ENCODE assay signal across 16 mouse cellular contexts in genomic region chr2:63920019-63920418, GRCm38 (mm10).
DNase-seq lines count a peak whose midpoint lies in the region; ATAC-seq and TF ChIP-seq lines count a peak whose summit lies in the region.
"Had no signal": no experiment of that assay in that cellular context is flagged by ENCODE, and none has a peak within 500 bp of the region (broad histone marks: within the 10 kb centered on the region; RNA-seq: fewer than 3 reads in every experiment).

No protein-coding gene starts in this region.

- no peaks in the 10 kb centered on the region for H3K36me3 ChIP-seq in midbrain, embryonic 14.5 days (ENCODE audit: control insufficient read depth, insufficient read depth, low read length)
- H3K36me3 ChIP-seq in midbrain, embryonic 13.5 days = no peaks in the 10 kb centered on the region
- no peaks in the 10 kb centered on the region for H3K36me3 ChIP-seq in midbrain, embryonic 16.5 days (ENCODE audit: control insufficient read depth, insufficient read depth, low read length)
- H3K36me3 ChIP-seq in midbrain, postnatal 0 days (ENCODE audit: insufficient read depth, low read length) = no peaks in the 10 kb centered on the region
- H3K36me3 ChIP-seq: embryonic facial prominence, embryonic 10.5 days; embryonic facial prominence, embryonic 12.5 days; forebrain, embryonic 15.5 days had no signal

- no peak overlapping the region for H3K4me3 ChIP-seq in midbrain, embryonic 14.5 days (replicated peaks; ENCODE audit: low read depth, low read length)
- H3K4me3 ChIP-seq in midbrain, embryonic 13.5 days (replicated peaks) = no peak overlapping the region
- H3K4me3 ChIP-seq in midbrain, embryonic 16.5 days (ENCODE audit: low read depth, low read length) = no peak overlapping the region
- H3K4me3 ChIP-seq in midbrain, postnatal 0 days (ENCODE audit: low read depth, low read length) = no peak overlapping the region
- H3K4me3 ChIP-seq: embryonic facial prominence, embryonic 10.5 days; embryonic facial prominence, embryonic 12.5 days; forebrain, embryonic 13.5 days; forebrain, embryonic 15.5 days had no signal

- peak overlapping the region; percentile 11 for H3K4me2 ChIP-seq in midbrain, embryonic 14.5 days (ENCODE audit: low read length)
- no peak overlapping the region for H3K4me2 ChIP-seq in midbrain, embryonic 13.5 days (replicated peaks)
- no peak overlapping the region for H3K4me2 ChIP-seq in midbrain, embryonic 16.5 days (ENCODE audit: low read length)
- H3K4me2 ChIP-seq in midbrain, postnatal 0 days (ENCODE audit: low read depth, low read length, poor library complexity, severe bottlenecking) = no peak overlapping the region
- H3K4me2 ChIP-seq: embryonic facial prominence, embryonic 12.5 days; forebrain, embryonic 13.5 days; forebrain, embryonic 15.5 days had no signal

- peak; percentile 44 for DNase-seq in midbrain, embryonic 14.5 days
- no peak for DNase-seq in midbrain, postnatal 0 days (ENCODE audit: low spot score)
- DNase-seq in cerebellum, adult 9-11 months = no peak
- DNase-seq: adrenal gland, postnatal 25 days; cerebellum, adult 11 months; cerebellum, adult 18-20 months; cerebellum, adult 8-10 months; cerebellum, postnatal 10 days; cerebellum, postnatal 25 days; forebrain, postnatal 0 days had no signal

- no peaks in the 10 kb centered on the region for H3K27me3 ChIP-seq in midbrain, embryonic 14.5 days (ENCODE audit: control insufficient read depth, insufficient read depth, low read length)
- no peaks in the 10 kb centered on the region for H3K27me3 ChIP-seq in midbrain, embryonic 13.5 days
- no peaks in the 10 kb centered on the region for H3K27me3 ChIP-seq in midbrain, embryonic 16.5 days (ENCODE audit: control insufficient read depth, insufficient read depth, low read depth, low read length)
- no peaks in the 10 kb centered on the region for H3K27me3 ChIP-seq in midbrain, postnatal 0 days (ENCODE audit: insufficient read depth, low read length)
- H3K27me3 ChIP-seq: embryonic facial prominence, embryonic 12.5 days; forebrain, embryonic 13.5 days; forebrain, embryonic 15.5 days had no signal

- ATAC-seq in midbrain, embryonic 14.5 days (ENCODE audit: low FRiP score, low TSS enrichment) = peak; percentile 20; the same call in 1 of the 2 replicates
- no peak for ATAC-seq in midbrain, embryonic 13.5 days
- ATAC-seq in midbrain, embryonic 16.5 days = peak; percentile 56; the same call in 1 of the 2 replicates
- no peak for ATAC-seq in midbrain, postnatal 0 days (ENCODE audit: low FRiP score)
- ATAC-seq: forebrain, embryonic 13.5 days; forebrain, embryonic 15.5 days; forebrain, postnatal 0 days had no signal

- H3K27ac ChIP-seq in midbrain, embryonic 14.5 days (replicated peaks; ENCODE audit: low read depth, low read length) = no peak overlapping the region
- no peak overlapping the region for H3K27ac ChIP-seq in midbrain, embryonic 13.5 days
- H3K27ac ChIP-seq in midbrain, embryonic 16.5 days (ENCODE audit: low read length) = no peak overlapping the region
- H3K27ac ChIP-seq in midbrain, postnatal 0 days (ENCODE audit: low read depth, low read length) = no peak overlapping the region
- H3K27ac ChIP-seq: embryonic facial prominence, embryonic 10.5 days; embryonic facial prominence, embryonic 12.5 days; forebrain, embryonic 13.5 days; forebrain, embryonic 15.5 days had no signal

- H3K4me1 ChIP-seq in midbrain, embryonic 14.5 days (ENCODE audit: control insufficient read depth, insufficient read depth, low read length) = peaks cover 15% of the 10 kb centered on the region; the same call in 1 of the 2 replicates
- H3K4me1 ChIP-seq in midbrain, embryonic 13.5 days (replicated peaks) = peaks cover 15% of the 10 kb centered on the region
- no peaks in the 10 kb centered on the region for H3K4me1 ChIP-seq in midbrain, embryonic 16.5 days (ENCODE audit: control insufficient read depth, insufficient read depth, low read length)
- H3K4me1 ChIP-seq in midbrain, postnatal 0 days (ENCODE audit: insufficient read depth, low read length) = no peaks in the 10 kb centered on the region
- H3K4me1 ChIP-seq: forebrain, embryonic 15.5 days had no signal

- no peaks in the 10 kb centered on the region for H3K9me3 ChIP-seq in midbrain, embryonic 14.5 days (ENCODE audit: control insufficient read depth, low read length)
- H3K9me3 ChIP-seq in midbrain, embryonic 13.5 days = no peaks in the 10 kb centered on the region
- no peaks in the 10 kb centered on the region for H3K9me3 ChIP-seq in midbrain, embryonic 16.5 days (replicated peaks; ENCODE audit: control insufficient read depth, low read length, poor library complexity, severe bottlenecking)
- no peaks in the 10 kb centered on the region for H3K9me3 ChIP-seq in midbrain, postnatal 0 days (ENCODE audit: low read length)
- H3K9me3 ChIP-seq: embryonic facial prominence, embryonic 10.5 days; embryonic facial prominence, embryonic 12.5 days; forebrain, embryonic 13.5 days; forebrain, embryonic 15.5 days had no signal

- peak; percentile 36; the same call in 1 of the 2 replicates for TF ChIP-seq CTCF in midbrain, postnatal 0 days (IDR thresholded peaks at IDR 0.05)

- H3K9ac ChIP-seq in midbrain, embryonic 14.5 days (replicated peaks; ENCODE audit: low read length) = no peak overlapping the region
- H3K9ac ChIP-seq in midbrain, embryonic 13.5 days (replicated peaks) = no peak overlapping the region
- no peak overlapping the region for H3K9ac ChIP-seq in midbrain, embryonic 16.5 days (ENCODE audit: low read depth, low read length)
- no peak overlapping the region for H3K9ac ChIP-seq in midbrain, postnatal 0 days (replicated peaks; ENCODE audit: low read length, poor library complexity, severe bottlenecking)
- H3K9ac ChIP-seq: embryonic facial prominence, embryonic 12.5 days; forebrain, embryonic 13.5 days; forebrain, embryonic 15.5 days; forebrain, postnatal 0 days had no signal

- WGBS in midbrain, embryonic 14.5 days = 62% methylated on average over 4 of the region's 4 CpGs
- WGBS in midbrain, embryonic 13.5 days = 74% methylated on average over 4 of the region's 4 CpGs
- WGBS in midbrain, embryonic 16.5 days = 64% methylated on average over 4 of the region's 4 CpGs
- 62% methylated on average over 4 of the region's 4 CpGs for WGBS in midbrain, postnatal 0 days

Comparison
In these comparisons a context has a peak if more than half of its experiments do, and no peak if none do; other contexts are left out.
1. ATAC-seq: peak in midbrain, embryonic 14.5 days (single experiment) and midbrain, embryonic 16.5 days (single experiment); none in midbrain, embryonic 13.5 days (single experiment) and midbrain, postnatal 0 days (single experiment).